Mouse (Mus musculus) olfactory bulb, adult 2 months (tissue): Measurements from ENCODE around the gene Rufy3.

ENCODE experiments used
- CTCF ChIP-seq: fragments of 200-500 bp; IDR thresholded peaks from 2 replicates; pipeline ENCODE4 v1.5.1; 2012; ENCODE audit warnings: low read depth, mild to moderate bottlenecking, low read length, moderate library complexity; ENCODE audit not compliant: insufficient read depth
- POLR2A ChIP-seq: fragments of 200-500 bp; IDR thresholded peaks from 2 replicates; pipeline ENCODE4 v1.6.1; 2012; ENCODE audit warnings: mild to moderate bottlenecking, low read depth, low read length, moderate library complexity; ENCODE audit not compliant: insufficient read depth

- TF ChIP-seq CTCF (no peak), POLR2A (no peak)
These were observed 24.0 kb upstream of the Rufy3 start for GRCm38 (mm10) chr5:88540845-88541244.
